Mouse (Mus musculus) CH12.LX (cell line): Measurements from ENCODE around the gene Slc9a3r1.

Source experiments
- BHLHE40 ChIP-seq: IDR thresholded peaks from 2 replicates; pipeline ENCODE4 v1.6.1; 2011; ENCODE audit warnings: mild to moderate bottlenecking, low read depth, low read length, improper control_type of control experiment
- CTCF ChIP-seq, 2 experiments: IDR thresholded peaks in 1 of 2; conservative IDR thresholded peaks in 1 of 2; 2 replicates each; pipeline ENCODE4 v1.5.1; 2011 to 2012; ENCODE audit warnings: low read depth in 2 of 2, low read length in 2 of 2, improper control_type of control experiment in 1 of 2, inconsistent platforms in 1 of 2, mild to moderate bottlenecking in 1 of 2, moderate library complexity in 1 of 2
- EP300 ChIP-seq: IDR thresholded peaks from 2 replicates; pipeline ENCODE4 v1.6.1; 2011; ENCODE audit warnings: low read length, improper control_type of control experiment
- KAT2A ChIP-seq: IDR thresholded peaks from 2 replicates; pipeline ENCODE4 v1.6.1; 2012; ENCODE audit warnings: low read length, improper control_type of control experiment, inconsistent platforms; ENCODE audit not compliant: insufficient replicate concordance
- MAX ChIP-seq: IDR thresholded peaks from 2 replicates; pipeline ENCODE4 v1.6.1; 2011; ENCODE audit warnings: low read length, improper control_type of control experiment
- MAZ ChIP-seq: IDR thresholded peaks from 2 replicates; pipeline ENCODE4 v1.6.1; 2012; ENCODE audit warnings: low read depth, mild to moderate bottlenecking, inconsistent platforms, low read length, improper control_type of control experiment, moderate library complexity
- NRF1 ChIP-seq: IDR thresholded peaks from 2 replicates; pipeline ENCODE4 v1.6.1; 2014; ENCODE audit warnings: low read depth, mild to moderate bottlenecking, inconsistent platforms, low read length, improper control_type of control experiment, moderate library complexity
- POLR2A ChIP-seq: IDR thresholded peaks from 2 replicates; pipeline ENCODE4 v1.6.1; 2011; ENCODE audit warnings: low read depth, mild to moderate bottlenecking, improper control_type of control experiment, low read length
- POLR2AphosphoS2 ChIP-seq: IDR thresholded peaks from 2 replicates; pipeline ENCODE4 v1.6.1; 2011; ENCODE audit warnings: low read depth, low read length, improper control_type of control experiment
- SIN3A ChIP-seq: IDR thresholded peaks from 2 replicates; pipeline ENCODE4 v1.6.1; 2012; ENCODE audit warnings: low read length, improper control_type of control experiment, inconsistent platforms
- SMC3 ChIP-seq: IDR thresholded peaks from 2 replicates; pipeline ENCODE4 v1.6.1; 2011; ENCODE audit warnings: low read depth, low read length, improper control_type of control experiment

- TF ChIP-seq POLR2A (no peak), POLR2AphosphoS2 (no peak), SMC3 (no peak), NRF1 (no peak), SIN3A (no peak), MAX (no peak), CTCF (conservative IDR thresholded peaks at IDR 0.05 in 1 of 2, IDR thresholded peaks at IDR 0.05 in 1 of 2; ENCODE audit: low read depth in 2 of 2, low read length in 2 of 2) (no peak), BHLHE40 (no peak), EP300 (no peak), MAZ (no peak), KAT2A (no peak)
Measured at GRCm38 (mm10) chr11:115219263-115219662, 56.1 kb downstream of the Slc9a3r1 start.
